Mouse (Mus musculus): ENCODE data around the gene Hist1h4i.

The Hist1h4i gene

DNA sequence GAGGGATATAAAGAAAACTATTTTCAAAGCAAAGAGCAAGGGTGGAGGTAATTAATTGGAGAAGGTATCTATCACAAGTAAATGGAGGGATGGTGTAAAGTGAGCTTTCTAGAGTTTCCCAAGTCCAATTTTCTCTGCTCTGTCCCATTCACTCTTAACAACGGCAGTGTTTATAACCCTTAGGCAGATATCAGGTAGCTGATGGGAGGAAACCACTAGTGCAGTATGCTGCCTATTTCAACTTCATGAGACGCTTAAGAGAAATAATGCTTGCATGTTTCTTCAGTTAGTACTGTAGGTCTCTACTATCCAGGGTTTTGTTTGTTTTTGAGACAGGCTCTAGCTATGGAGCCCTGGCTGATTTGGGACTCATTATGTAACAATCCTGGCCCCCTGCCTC, 3.7 kb downstream of the Hist1h4i start:
- no peak for DNase-seq (ENCODE audit: extremely low spot score, low spot score)

DNA sequence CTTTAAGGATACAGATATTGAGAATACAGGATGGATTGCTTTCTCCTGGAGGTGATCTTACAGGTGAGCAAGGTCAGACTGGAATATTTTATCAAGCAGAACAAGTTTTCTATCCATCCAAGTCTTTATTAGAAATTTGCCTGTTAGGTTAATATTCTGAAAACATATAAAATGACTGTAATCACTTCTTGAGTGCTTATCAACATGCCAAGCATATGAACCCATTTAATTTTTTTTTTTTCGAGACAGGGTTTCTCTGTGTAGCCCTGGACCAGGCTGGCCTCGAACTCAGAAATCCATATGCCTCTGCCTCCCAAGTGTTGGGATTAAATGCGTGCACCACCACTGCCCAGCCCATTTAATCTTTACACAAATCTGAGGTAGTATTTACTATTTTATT, 4.2 kb downstream of the Hist1h4i start:
- DNase-seq (ENCODE audit: extremely low spot score, low spot score): no peak

DNA sequence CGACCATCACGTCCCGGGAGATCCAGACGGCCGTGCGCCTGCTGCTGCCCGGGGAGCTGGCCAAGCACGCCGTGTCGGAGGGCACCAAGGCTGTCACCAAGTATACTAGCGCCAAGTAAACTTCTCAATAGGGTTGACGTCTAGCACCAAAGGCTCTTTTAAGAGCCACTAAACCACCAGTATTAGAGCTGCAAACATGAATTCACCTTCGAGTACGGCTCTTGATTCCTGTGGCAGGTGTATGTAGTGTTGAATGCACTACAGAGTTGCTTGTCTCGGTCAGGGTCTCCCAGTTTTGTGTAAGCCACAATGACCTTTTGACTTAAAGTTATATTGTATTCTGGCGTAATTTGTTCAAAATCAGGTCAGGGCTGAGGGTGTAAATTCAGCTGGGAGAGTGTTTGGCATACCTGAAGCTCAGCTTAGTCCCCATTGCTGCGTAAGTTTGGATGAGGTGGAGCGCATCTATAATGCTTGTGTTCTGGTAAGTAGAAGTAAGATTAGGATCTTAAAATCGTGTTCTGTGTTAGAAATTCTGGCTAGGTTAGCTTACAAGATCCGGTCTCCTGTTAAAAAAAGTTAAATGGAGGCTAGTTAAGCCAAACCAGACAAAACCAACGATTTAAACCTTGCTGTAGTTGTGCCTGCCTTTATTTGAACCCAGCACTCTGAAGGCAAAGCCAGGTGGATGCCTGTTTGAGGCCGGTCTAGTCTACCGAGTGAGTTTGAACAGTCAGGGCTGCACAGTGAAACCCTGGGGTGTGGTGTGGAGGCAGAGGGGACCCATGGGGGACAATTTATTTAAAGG, 4.8 kb downstream of the Hist1h4i start:
- peak; percentile 63 for DNase-seq (ENCODE audit: extremely low spot score, low spot score)

DNA sequence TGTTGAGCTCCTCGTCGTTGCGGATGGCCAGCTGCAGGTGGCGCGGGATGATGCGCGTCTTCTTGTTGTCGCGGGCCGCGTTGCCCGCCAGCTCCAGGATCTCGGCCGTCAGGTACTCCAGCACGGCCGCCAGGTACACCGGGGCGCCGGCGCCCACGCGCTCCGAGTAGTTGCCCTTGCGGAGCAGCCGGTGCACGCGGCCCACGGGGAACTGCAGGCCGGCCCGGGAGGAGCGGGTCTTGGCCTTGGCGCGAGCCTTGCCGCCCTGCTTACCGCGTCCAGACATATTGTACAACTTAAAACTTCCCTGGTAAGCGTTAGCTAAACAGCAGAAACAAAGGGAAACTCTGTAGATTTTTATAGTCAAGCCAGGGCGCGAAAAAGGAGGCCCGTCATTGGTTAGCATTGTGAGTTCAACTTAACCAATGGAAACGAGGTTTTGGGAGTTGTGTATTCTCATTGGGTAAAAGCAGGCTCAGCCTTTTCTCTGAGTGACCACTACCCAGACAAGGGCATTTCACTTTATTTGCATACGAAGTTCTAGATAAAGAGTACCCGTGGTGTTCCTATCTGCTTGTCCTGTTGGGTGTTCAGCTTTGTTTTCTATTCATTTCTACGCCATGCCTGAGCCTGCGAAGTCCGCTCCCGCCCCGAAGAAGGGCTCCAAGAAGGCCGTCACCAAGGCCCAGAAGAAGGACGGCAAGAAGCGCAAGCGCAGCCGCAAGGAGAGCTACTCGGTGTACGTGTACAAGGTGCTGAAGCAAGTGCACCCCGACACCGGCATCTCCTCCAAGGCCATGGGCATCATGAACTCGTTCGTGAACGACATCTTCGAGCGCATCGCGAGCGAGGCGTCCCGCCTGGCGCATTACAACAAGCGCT, 5.7 kb downstream of the Hist1h4i start, which contains the start of the genes Hist1h2ah and Hist1h2bk:
Hist1h2ah (minus strand) TSS at position 302 of the 882 bp plus-strand sequence.
Hist1h2bk (plus strand) TSS at position 604 of the 882 bp plus-strand sequence.
- peak; percentile 82 for DNase-seq (ENCODE audit: extremely low spot score, low spot score)

DNA sequence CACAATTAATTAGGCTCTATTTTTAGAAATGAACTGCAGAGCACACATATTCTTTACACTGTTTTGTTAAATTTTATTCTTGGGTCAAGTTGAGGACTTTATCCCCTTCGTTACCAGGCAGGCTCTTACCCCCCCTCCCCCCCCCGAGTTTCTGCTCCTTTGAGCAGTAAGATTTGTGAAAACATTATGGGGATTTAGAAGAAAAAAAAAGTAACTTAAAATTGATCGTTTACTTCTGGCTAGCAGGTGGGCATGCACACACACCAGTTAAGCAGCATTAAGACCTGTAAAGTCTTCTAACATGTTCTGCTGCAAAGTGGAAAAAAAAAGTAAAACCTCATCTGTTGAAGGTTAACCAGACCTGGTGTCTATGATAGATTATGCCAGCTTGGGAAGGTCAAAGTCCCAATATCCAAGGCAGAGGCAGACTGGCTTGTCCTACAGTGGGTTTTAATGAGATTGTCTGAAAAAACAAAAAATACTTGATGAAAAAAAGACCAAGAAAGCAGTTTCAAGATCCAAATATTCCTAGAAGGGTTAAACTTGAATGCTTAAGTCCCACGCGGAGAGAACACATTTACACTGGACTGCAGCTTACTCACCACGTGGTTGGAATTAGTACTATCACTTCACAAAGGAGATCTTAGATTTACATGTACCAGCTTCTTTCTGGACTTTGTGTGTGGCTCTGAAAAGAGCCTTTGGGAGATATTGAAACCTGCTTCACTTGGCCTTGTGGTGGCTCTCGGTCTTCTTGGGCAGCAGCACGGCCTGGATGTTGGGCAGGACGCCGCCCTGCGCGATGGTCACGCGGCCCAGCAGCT, 6.5 kb downstream of the Hist1h4i start:
- DNase-seq (ENCODE audit: extremely low spot score, low spot score): no peak

DNA sequence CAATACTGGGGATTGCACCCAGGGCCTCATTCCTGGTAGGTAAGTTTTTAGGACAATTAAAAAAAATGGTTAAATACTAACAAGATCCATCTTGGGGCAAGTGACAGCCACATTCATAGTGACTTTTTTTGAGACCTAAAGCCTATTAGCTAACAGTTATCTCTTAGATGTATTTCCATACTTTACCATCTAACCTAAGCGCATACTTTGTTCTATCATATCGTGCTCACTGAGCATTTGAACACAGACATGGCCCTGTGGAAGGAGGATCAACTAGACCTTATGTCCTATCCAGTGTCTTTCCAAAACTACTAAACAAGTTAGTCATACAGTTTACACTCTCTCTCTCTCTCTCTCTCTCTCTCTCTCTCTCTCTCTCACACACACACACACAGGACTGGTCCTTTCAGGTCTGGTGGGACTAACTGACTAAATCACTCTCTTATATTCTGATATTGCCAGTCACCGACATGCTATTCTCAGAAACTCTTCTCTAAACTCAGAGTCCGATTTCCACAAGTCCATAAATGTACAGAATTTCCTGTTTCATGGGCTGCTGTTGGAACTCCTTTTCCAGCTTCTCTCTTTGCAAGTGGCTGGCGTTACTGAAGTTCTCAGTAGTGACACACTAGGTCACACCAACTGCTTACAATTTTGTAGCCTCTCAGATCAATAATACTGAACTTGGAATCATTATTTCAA, 7.3 kb downstream of the Hist1h4i start:
- no peak for DNase-seq (ENCODE audit: extremely low spot score, low spot score)

DNA sequence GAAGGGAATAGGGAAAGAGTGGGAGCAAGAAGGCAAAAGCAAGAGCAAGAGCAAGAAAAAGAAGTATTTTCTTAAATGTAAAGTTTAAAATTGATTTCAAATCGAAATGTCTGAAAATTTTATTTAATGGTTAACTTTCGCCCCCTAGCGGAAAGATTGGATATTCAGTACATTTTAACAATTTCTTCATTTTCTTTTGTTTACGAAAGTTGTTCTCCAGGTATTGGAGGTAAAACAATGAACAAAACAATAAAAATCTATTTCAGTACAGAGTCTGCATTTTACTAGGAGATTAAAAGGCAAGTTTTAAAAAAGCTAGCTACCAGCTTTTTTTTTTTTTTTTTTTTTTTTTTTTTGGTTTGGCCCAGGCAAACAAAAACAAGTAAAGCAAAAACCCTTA, 10.7 kb downstream of the Hist1h4i start:
- no peak for DNase-seq (ENCODE audit: extremely low spot score, low spot score)

DNA sequence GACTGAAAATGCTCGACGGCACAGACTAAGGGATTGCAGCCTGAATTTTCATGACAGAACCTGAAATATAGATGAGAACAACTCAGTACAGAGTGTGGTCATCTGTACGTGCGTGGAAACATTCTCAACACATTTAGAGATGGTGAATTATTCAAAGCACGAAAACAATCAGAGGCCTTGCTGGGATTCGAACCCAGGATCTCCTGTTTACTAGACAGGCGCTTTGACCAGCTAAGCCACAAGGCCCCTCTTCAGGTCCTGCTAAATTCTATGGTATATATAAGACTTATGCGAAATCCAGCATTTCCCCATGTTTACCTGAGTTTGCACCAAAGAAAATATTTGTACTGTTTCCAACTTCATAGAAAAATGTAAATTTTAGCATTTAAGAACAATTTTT, 11.2 kb downstream of the Hist1h4i start:
- no peak for DNase-seq (ENCODE audit: extremely low spot score, low spot score)

DNA sequence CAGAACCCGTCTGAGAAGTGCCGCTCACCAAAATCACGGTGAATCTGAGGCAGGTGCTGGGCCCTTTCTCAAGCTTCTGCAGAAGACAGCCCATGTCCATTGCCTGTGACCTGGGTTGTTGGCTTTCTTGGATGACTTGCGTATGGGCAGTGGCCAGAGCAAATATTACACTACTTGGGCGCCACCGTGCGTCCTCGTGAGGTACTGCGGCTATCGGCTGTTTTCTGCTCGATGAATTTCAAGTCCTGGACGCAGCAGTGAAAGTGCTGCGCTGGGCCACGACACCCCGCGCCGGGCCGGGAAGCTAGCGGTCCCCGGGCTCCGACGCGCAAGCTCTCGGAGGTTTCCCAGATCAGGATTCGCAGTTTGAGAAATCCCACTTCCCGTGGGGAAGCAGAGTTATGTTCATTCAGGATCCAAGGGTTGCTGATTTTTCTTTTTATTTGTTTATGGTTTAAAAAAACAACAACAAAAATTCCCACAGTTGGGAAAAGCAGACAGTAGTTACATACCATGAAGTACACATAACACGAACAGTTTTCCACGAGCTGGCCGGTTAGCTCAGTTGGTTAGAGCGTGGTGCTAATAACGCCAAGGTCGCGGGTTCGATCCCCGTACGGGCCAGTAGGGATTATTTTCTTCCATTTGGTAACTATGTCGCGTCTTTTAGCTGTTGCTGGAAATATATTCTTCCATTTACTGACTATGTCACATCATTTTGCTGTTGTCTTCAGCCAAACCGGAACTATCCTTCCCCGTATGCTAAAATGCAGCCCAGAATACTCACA, 12.3 kb downstream of the Hist1h4i start:
- peak; percentile 97 for DNase-seq (ENCODE audit: extremely low spot score, low spot score)

DNA sequence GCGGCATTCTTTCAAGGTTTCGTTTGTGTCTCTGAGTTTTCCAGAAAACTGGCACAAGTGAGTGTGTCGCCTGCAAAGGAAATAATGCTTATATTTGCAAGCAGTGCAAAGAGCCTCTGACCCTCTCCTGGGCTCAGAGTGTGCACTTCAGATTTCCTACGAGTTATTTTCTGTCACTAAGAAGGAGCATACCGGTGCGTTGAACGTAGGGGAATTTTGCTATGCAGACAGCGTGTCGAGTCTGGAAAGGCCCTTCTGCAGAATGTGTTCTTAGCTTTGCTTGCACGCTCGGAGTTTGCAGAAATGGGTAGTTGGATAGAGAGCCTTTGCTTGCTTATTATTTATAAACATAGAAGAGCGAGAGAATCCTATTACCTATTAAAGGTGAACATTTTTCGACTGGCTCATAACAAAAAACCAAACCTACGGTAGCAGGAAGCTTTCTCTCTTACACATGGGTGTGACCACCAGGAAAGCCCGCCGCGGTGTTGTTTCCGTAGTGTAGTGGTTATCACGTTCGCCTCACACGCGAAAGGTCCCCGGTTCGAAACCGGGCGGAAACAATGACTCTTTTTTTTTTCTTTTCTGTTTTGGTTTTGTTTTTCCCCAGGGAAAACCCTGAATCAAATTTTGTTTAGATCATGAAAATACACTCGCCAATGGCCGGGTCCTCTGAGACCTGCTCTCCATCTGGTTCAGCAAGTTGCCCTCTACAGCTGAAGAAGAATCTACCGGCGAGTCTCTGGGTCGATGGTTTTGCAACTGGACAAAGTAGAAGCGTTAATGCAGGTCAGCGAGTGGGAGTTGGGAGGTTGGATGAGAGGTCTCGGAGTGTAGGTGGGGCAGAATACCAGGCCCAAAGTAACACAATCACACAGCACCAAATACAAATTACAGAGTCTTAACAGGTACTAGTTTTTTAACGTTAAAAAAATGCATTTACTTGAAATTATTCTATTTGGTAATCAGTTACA, 14.8 kb downstream of the Hist1h4i start:
- peak; percentile 94 for DNase-seq (ENCODE audit: extremely low spot score, low spot score)

DNA sequence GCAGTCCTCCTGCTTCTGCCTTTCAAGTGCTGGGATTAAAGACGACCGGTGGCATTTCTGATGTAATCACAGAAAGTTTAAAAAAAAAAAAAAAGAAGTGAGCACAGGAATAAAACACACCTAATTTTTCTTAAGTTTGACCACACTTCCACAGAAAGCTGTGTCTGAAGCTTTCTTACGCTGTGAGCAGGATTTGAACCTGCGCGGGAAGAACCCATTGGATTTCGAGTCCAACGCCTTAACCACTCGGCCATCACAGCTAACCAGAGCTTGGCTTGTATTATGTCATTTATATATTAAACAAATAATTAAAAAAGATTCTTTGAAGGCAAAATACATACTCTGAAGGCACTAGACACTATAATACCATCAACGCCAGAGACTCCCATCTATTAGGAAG, 18.9 kb downstream of the Hist1h4i start:
- DNase-seq (ENCODE audit: extremely low spot score, low spot score): peak; percentile 82

DNA sequence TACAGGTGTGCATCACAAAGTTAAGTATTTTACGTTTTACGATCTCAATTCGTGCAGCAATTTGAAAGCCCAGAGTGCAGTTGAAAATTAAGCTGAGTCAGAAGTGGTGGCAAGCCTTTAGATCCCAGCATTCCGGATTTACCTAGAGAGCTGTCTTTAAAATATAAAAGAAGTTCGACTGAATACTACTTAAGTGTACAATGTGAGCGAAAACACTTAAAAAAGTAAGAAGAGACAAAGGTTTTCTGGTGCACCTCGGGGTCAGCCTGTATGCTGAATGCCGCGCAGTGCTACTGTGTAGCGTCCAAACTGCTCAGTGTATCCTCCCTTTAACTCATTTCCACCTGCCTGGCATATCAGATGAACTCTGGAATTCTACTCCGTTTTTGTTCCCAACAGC, 19.6 kb downstream of the Hist1h4i start:
- no peak for DNase-seq (ENCODE audit: extremely low spot score, low spot score)

DNA sequence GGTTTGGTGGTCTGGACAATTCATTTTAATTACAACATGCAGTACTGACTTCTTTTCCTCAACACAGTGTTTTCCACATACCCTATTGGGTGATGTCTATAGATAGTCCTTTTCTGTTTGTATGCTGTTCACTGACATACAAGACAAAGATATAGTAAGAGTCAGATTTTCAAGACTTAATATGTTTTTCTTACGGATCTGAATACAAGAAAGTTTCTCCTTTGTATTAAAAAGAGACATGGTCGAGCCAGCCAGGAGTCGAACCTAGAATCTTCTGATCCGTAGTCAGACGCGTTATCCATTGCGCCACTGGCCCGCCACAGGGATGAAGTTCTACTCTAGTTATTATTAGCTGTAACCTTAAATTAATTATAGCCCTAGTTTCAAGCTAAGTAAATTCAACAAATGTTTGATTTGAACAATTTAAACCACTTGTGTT, 20.2 kb downstream of the Hist1h4i start:
- DNase-seq (ENCODE audit: extremely low spot score, low spot score): peak; percentile 60

DNA sequence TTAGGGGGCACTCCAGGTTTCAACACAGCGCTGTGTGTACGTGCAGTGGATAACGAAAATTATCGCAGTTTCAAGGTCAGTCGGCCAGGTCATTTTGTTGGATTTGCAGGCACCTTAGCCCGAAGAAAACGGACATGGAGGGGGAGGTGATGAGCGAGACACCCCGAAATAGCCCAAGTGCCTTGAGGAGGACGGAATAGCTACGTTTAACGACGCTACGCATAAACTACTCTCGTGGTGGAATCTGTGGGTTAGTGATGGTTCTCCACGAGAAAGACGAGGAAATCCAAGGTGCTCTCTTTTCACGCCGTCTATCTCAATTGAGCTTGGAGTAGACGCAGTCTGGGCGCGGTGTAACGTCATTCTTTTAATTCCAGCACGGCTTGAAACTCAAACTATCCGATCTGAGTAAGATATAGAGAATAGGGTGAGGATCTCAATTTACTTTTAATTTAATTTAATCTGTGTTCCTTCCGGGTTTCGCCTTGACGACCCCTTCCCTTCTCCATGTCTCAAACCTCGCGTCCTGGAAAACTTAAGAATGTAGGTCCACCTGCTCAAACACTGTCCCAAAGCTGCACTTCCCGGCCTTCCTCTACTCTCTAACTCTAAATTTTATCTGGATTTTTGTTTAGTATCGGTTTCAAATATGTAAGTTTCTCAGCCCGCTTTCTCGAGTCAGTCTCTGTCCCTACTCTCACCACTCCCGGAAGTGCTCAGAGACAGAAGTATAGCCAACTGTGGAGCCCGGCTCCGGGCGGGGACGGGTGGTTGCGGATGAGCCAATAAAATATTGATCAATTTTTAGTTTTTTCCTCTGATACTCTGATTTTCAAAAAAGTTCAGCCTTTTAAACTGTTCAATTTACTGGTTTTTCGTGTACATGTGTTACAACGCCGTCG, 21.0 kb downstream of the Hist1h4i start:
- DNase-seq (ENCODE audit: extremely low spot score, low spot score): peak; percentile 51

DNA sequence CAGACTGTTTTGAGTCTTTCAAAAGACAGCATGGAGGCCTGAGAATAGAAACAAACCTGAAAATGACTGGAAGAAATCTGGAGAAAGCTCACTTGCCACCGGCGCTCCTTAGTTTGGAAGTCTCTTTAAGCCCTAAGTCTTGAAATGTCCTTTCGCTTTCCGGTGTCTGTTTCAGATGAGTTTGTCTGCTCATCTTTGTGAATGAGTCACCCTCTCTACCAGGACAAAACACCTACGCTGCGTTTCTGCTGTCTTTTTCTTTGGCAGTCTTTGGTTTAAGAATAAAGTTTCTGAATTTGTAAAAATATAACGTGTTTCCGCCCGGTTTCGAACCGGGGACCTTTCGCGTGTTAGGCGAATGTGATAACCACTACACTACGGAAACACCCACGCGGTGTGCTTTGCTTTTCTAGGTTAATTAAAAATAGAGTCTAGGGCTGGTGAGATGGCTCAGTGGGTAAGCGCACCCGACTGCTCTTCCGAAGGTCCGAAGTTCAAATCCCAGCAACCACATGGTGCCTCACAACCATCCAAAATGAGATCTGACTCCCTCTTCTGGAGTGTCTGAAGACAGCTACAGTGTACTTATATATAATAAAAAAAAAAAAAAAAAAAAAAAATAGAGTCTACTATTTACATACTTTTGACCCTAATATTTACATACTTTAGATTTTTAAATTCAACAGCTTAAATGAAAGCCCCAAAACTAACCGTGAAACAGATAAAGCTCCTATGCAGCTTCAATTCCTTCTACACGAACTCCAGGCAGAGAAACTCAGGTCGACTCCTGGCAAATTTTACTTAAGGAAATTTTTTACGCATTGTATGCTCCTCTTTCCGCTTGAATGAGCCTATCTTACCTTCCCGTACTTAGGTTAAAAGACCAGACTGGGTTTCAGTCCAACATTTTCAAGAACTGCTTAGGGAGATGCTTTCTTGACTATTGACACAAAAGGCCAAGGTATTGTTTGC, 25.4 kb downstream of the Hist1h4i start:
- DNase-seq (ENCODE audit: extremely low spot score, low spot score): peak; percentile 90

DNA sequence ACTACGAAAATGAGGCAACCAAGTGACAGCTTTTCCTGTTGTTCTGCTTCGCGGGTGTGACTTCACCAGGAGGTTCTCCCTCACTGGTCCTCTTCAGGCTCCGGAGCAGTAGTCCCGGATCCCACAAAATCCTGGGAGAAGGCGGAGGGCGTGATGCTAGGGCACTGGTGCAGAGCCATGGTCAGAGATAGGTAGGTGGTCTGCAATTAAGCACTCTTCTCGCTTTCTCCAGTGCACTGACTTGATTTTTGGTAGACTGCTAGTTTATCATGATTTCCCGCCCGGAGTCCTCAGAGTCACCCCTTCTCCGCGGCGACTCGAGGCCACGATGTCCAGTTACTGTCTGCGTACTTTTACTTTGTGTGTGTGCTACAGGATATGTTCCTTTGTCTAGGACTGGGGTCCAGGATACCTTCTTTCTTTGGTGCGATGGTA, 26.7 kb downstream of the Hist1h4i start:
- peak; percentile 51 for DNase-seq (ENCODE audit: extremely low spot score, low spot score)

All from neural tube, embryonic 10.5 days (tissue).